Mouse (Mus musculus) layer of hippocampus, adult 9-11 months (tissue): ENCODE data around the gene Zdhhc18.
"Not testable (repeated sequence)": the region's sequence is repeated elsewhere in the genome, so short reads cannot be mapped to it uniquely, and the experiment has no call there.

Source experiments
- DNase-seq: peaks from one replicate; pipeline ENCODE4 v3.0.0; 2022

The Zdhhc18 gene

GRCm38 (mm10) chr4:133662945-133663344 is 13.0 kb upstream of the Zdhhc18 start:
- DNase-seq: no peak

GRCm38 (mm10) chr4:133662421-133662820 is 12.5 kb upstream of the Zdhhc18 start:
- DNase-seq: no peak

- DNase-seq: peak; percentile 85
Observed at GRCm38 (mm10) chr4:133660193-133661155, 10.5 kb upstream of the Zdhhc18 start.

- peak; percentile 74 for DNase-seq
Observed at GRCm38 (mm10) chr4:133659497-133660192, 9.7 kb upstream of the Zdhhc18 start.

GRCm38 (mm10) chr4:133658729-133659128 is 8.8 kb upstream of the Zdhhc18 start:
- DNase-seq: no peak

GRCm38 (mm10) chr4:133657829-133658458 is 8.0 kb upstream of the Zdhhc18 start:
- DNase-seq: no peak

- no peak for DNase-seq
Observed at GRCm38 (mm10) chr4:133656997-133657396, 7.0 kb upstream of the Zdhhc18 start.

GRCm38 (mm10) chr4:133656294-133656693 is 6.3 kb upstream of the Zdhhc18 start:
- DNase-seq: no peak

- DNase-seq: not testable (repeated sequence)
Observed at GRCm38 (mm10) chr4:133654070-133654469, 4.1 kb upstream of the Zdhhc18 start.

- DNase-seq: no peak
Observed at GRCm38 (mm10) chr4:133652746-133653145, 2.8 kb upstream of the Zdhhc18 start.

- no peak for DNase-seq
Observed at GRCm38 (mm10) chr4:133651986-133652385, 2.0 kb upstream of the Zdhhc18 start.

GRCm38 (mm10) chr4:133651445-133651844 is 1.5 kb upstream of the Zdhhc18 start:
- no peak for DNase-seq

GRCm38 (mm10) chr4:133649464-133649863 is 490 bp downstream of the Zdhhc18 start:
- DNase-seq: not testable (repeated sequence)

- no peak for DNase-seq
Observed at GRCm38 (mm10) chr4:133645680-133646079, 4.3 kb downstream of the Zdhhc18 start.

- DNase-seq: no peak
Observed at GRCm38 (mm10) chr4:133645195-133645594, 4.8 kb downstream of the Zdhhc18 start.

- no peak for DNase-seq
Observed at GRCm38 (mm10) chr4:133634043-133634410, 15.9 kb downstream of the Zdhhc18 start.

GRCm38 (mm10) chr4:133633332-133634042 is 16.5 kb downstream of the Zdhhc18 start:
- DNase-seq: peak; percentile 85

GRCm38 (mm10) chr4:133632483-133633327 is 17.2 kb downstream of the Zdhhc18 start:
- DNase-seq: no peak

- DNase-seq: no peak
Observed at GRCm38 (mm10) chr4:133631769-133632411, 18.1 kb downstream of the Zdhhc18 start.

- DNase-seq: no peak
Observed at GRCm38 (mm10) chr4:133631071-133631768, 18.7 kb downstream of the Zdhhc18 start.
